9 mouse cellular contexts compared by ENCODE assay signal in the genomic region with DNA sequence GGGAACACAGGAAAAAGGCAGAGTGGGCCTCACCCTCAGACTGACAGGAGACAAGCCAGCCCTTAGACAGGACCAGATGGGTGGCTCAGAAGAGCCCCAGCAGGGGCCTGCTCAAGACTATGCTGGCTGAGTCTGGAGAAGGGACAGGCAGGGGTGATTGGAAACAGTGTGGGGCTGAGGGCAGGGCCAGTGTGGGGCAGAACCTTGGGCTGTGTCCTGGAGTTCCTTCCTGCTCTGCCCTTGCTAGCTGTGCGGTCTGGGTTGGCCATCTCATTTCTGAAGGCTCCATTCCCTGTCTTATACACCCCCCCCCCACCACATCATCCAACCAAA.
DNase-seq lines count a peak whose midpoint lies in the region; ATAC-seq and TF ChIP-seq lines count a peak whose summit lies in the region.
"Had no signal": no experiment of that assay in that cellular context is flagged by ENCODE, and none has a peak within 500 bp of the region (broad histone marks: within the 10 kb centered on the region; RNA-seq: fewer than 3 reads in every experiment).

No protein-coding gene starts in this region.

- H3K4me2 ChIP-seq in embryonic facial prominence, embryonic 14.5 days (ENCODE audit: low read depth, low read length): no peak overlapping the region
- 0 out of 2 replicates have a peak overlapping the region, but pooled peaks have one; percentile 5 for H3K4me2 ChIP-seq in limb, embryonic 15.5 days

- no peak for TF ChIP-seq POLR2A in heart, adult 2 months (IDR thresholded peaks at IDR 0.05; ENCODE audit: insufficient read depth, low read depth, low read length)

- H3K4me1 ChIP-seq in heart, embryonic 10.5 days: peaks cover 41% of the 10 kb centered on the region
- no peaks in the 10 kb centered on the region for H3K4me1 ChIP-seq in heart, adult 2 months (ENCODE audit: control insufficient read depth, insufficient read depth, low read length)
- H3K4me1 ChIP-seq in embryonic facial prominence, embryonic 14.5 days (ENCODE audit: control insufficient read depth, insufficient read depth, low read length): peaks cover 21% of the 10 kb centered on the region
- peaks cover 25% of the 10 kb centered on the region for H3K4me1 ChIP-seq in limb, embryonic 15.5 days

- DNase-seq in heart, embryonic 10.5 days (ENCODE audit: low spot score): no peak
- no peak for DNase-seq in heart, adult 2 months
- no peak for DNase-seq in left cerebral cortex, adult 2 months (ENCODE audit: extremely low spot score in 1 of 2, low spot score in 2 of 2)
- no peak for DNase-seq in left cerebral cortex, adult 11 months (ENCODE audit: low spot score)
- no peak for DNase-seq in embryonic facial prominence, embryonic 14.5 days (ENCODE audit: low spot score)
- no peak for DNase-seq in urinary bladder, postnatal 25 days (ENCODE audit: low spot score)
- DNase-seq in testis, postnatal 10 days (ENCODE audit: low spot score): no peak

- H3K36me3 ChIP-seq in heart, embryonic 10.5 days: no peaks in the 10 kb centered on the region
- no peaks in the 10 kb centered on the region for H3K36me3 ChIP-seq in heart, adult 2 months (ENCODE audit: control insufficient read depth, insufficient read depth, low read length)
- no peaks in the 10 kb centered on the region for H3K36me3 ChIP-seq in embryonic facial prominence, embryonic 14.5 days (ENCODE audit: control insufficient read depth, insufficient read depth, low read length)
- H3K36me3 ChIP-seq in limb, embryonic 15.5 days: no peaks in the 10 kb centered on the region

- TF ChIP-seq CTCF in heart, adult 2 months (IDR thresholded peaks at IDR 0.05): no peak
- no peak for TF ChIP-seq CTCF in left cerebral cortex, adult 2 months (IDR thresholded peaks at IDR 0.05)

- H3K4me3 ChIP-seq in heart, embryonic 10.5 days: no peak overlapping the region
- H3K4me3 ChIP-seq in heart, adult 2 months: no peak overlapping the region
- no peak overlapping the region for H3K4me3 ChIP-seq in left cerebral cortex, adult 2 months
- H3K4me3 ChIP-seq in embryonic facial prominence, embryonic 14.5 days (ENCODE audit: low read depth, low read length): no peak overlapping the region
- H3K4me3 ChIP-seq in limb, embryonic 15.5 days: no peak overlapping the region

- intact Hi-C loops in heart, adult 2 months (cut with DNase I): no loop called here
- intact Hi-C loops in left cerebral cortex, adult 2 months (cut with DNase I): loop anchor here (1.0 kb wide), 1 partner anchor 29 kb away; no protein-coding TSS in a partner anchor

- no peaks in the 10 kb centered on the region for H3K79me2 ChIP-seq in heart, adult 2 months (replicated peaks; ENCODE audit: control insufficient read depth, insufficient read depth, low read length)

- no peak for TF ChIP-seq EP300 in heart, adult 2 months (IDR thresholded peaks at IDR 0.05; ENCODE audit: insufficient read depth, low read depth, low read length)

- H3K27me3 ChIP-seq in heart, embryonic 10.5 days (ENCODE audit: insufficient read depth, poor library complexity, severe bottlenecking): peaks cover 7% of the 10 kb centered on the region
- no peaks in the 10 kb centered on the region for H3K27me3 ChIP-seq in heart, adult 2 months (ENCODE audit: control insufficient read depth, insufficient read depth, low read length)
- H3K27me3 ChIP-seq in embryonic facial prominence, embryonic 14.5 days (replicated peaks; ENCODE audit: control insufficient read depth, insufficient read depth, low read length): no peaks in the 10 kb centered on the region
- 0 out of 2 replicates have a peak, but pooled peaks cover 4% of the 10 kb centered on the region for H3K27me3 ChIP-seq in limb, embryonic 15.5 days

- peak; percentile 15 for ATAC-seq in embryonic facial prominence, embryonic 14.5 days (ENCODE audit: low read depth)
- ATAC-seq in limb, embryonic 15.5 days (ENCODE audit: insufficient number of reproducible peaks, low FRiP score, low TSS enrichment, low read depth): peak; percentile 47; the same call in 1 of the 2 replicates
- ATAC-seq: Patski had no signal

- WGBS in heart, embryonic 10.5 days: 75% methylated on average over 1 of the region's 1 CpGs
- 50% methylated on average over 1 of the region's 1 CpGs for WGBS in heart, adult 2 months
- 80% methylated on average over 1 of the region's 1 CpGs for WGBS in embryonic facial prominence, embryonic 14.5 days
- WGBS in limb, embryonic 15.5 days: 81% methylated on average over 1 of the region's 1 CpGs

- H3K27ac ChIP-seq in heart, embryonic 10.5 days: peak overlapping the region; percentile 71; the same call in 1 of the 2 replicates
- H3K27ac ChIP-seq in heart, adult 2 months: no peak overlapping the region
- H3K27ac ChIP-seq in left cerebral cortex, adult 2 months: peak overlapping the region; percentile 92
- H3K27ac ChIP-seq in embryonic facial prominence, embryonic 14.5 days (replicated peaks; ENCODE audit: low read depth, low read length): peak overlapping the region; percentile 73
- H3K27ac ChIP-seq in limb, embryonic 15.5 days: peak overlapping the region; percentile 73

- H3K9me3 ChIP-seq in heart, embryonic 10.5 days: no peaks in the 10 kb centered on the region
- H3K9me3 ChIP-seq in embryonic facial prominence, embryonic 14.5 days (ENCODE audit: control insufficient read depth, low read length): no peaks in the 10 kb centered on the region
- no peaks in the 10 kb centered on the region for H3K9me3 ChIP-seq in limb, embryonic 15.5 days

- no peak overlapping the region for H3K9ac ChIP-seq in heart, adult 2 months (ENCODE audit: low read depth, low read length)
- H3K9ac ChIP-seq in embryonic facial prominence, embryonic 14.5 days (ENCODE audit: low read depth, low read length): no peak overlapping the region
- no peak overlapping the region for H3K9ac ChIP-seq in limb, embryonic 15.5 days
